Mouse (Mus musculus): ENCODE results near the gene Zfp872.
"Not testable (repeated sequence)": the region's sequence is repeated elsewhere in the genome, so short reads cannot be mapped to it uniquely, and the experiment has no call there.

The Zfp872 gene

GRCm38 (mm10) chr9:22188025-22188611, at the start of gene Zfp872:
Gene Zfp872 (plus strand): TSS chr9:22188090.
- peak; percentile 18 for DNase-seq (ENCODE audit: low read depth, low spot score)

DNA sequence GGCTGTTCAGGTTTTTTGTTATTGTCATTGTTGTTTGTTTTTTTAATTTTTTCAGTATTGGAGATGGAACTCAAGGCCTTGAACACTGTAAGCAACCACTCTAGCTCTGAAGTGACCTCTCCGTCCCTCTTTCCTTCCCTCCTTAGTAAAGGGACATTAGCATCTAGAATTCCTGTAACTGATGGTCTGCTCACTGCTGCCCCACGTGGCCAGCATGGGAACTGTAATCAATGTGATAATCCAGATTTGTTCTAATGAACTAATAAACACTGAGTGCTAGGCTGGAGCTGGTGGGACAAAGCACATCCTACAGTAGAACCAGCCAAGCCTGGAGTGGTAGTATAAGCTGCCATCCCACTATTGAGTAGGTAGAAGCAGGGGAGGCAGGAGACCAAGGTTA, 49.4 kb upstream of the Zfp872 start:
- DNase-seq (ENCODE audit: low read depth, low spot score) = no peak

DNA sequence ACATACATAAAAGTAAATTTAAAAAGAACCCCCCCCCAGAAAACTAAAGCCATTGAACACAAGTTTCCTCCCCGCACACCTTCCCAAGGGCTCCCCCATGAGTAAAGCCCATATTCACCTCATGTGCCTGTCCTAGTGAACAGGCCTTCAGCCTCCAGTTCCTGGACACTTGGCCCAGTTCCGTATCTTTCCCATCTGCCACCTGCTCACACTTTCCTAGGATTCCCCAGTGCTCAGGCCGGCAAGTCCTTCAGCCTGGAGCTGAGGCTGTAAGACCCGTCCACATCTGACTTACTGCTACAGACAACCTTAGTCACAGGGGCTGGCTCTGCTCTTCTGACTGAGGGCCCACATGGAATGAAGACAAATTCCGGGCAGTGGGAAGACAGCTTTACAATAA, 48.1 kb upstream of the Zfp872 start:
- DNase-seq (ENCODE audit: low read depth, low spot score) = no peak

DNA sequence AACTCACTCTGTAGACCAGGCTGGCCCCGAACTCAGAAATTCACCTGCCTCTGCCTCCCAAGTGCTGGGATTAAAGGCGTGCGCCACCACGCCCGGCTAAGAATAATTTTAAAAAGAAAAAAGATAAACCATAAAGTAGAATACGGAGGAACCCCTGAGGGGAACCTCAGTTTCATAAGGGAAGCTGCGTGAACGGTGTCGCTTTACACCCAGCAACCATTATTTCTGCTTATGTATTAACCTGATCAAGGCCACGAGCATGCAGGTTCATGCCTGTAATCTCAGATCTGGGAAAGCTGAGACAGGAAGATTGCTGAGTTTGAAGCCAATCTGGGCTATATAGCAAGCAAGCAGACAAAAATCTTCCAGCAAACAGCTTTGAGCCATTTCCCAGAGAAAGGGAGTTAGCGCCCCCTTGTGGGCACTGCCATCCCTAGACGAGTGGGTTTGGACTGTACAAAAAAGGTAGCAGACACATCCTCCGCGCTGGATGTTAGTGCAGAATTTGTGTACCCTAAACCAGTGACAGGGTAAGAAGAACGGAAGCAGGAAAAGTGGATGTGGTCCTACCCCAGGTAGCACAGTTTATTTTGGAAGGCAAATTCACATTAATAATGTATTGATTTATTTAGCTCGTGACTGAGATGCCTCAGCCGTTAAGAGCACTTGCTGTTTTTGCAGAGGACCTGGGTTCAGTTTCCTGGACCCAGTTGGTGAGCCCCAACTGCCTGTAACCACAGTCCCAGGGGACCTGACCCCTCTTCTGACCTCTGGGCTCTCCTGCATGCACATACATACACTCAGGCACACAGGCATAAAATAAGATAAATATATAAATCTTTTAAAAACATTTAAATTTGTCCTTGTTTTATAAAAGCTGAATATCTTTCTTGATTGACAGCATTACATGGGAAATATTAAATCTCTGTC, 44.5 kb upstream of the Zfp872 start:
- DNase-seq (ENCODE audit: low read depth, low spot score) = peak; percentile 51

DNA sequence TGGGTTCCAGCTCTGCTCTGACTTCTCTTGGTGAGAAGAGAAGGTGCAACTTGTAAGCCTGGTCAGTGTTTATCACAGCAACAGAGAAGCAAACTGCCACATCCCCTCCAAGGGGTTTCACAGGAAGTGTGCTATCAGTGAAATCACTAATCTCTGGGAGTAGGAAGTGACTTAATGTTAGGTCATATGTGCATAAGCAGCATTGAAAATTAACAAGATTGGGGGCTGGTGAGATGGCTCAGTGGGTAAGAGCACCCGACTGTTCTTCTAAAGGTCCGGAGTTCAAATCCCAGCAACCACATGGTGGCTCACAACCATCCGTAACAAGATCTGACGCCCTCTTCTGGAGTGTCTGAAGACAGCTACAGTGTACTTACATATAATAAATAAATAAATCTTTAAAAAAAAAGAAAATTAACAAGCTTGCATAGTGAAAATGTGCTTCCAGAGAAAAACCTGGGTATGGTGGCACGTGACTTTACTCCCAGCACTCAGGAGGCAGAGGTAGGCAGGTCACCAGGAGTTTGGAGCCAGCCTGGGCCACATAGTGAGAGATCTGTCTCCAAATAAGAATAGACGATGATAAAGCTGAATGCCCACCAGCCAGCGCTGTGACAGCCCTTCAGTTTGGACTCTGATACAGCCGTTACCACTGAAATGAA, 43.5 kb upstream of the Zfp872 start:
- DNase-seq (ENCODE audit: low read depth, low spot score) = no peak

DNA sequence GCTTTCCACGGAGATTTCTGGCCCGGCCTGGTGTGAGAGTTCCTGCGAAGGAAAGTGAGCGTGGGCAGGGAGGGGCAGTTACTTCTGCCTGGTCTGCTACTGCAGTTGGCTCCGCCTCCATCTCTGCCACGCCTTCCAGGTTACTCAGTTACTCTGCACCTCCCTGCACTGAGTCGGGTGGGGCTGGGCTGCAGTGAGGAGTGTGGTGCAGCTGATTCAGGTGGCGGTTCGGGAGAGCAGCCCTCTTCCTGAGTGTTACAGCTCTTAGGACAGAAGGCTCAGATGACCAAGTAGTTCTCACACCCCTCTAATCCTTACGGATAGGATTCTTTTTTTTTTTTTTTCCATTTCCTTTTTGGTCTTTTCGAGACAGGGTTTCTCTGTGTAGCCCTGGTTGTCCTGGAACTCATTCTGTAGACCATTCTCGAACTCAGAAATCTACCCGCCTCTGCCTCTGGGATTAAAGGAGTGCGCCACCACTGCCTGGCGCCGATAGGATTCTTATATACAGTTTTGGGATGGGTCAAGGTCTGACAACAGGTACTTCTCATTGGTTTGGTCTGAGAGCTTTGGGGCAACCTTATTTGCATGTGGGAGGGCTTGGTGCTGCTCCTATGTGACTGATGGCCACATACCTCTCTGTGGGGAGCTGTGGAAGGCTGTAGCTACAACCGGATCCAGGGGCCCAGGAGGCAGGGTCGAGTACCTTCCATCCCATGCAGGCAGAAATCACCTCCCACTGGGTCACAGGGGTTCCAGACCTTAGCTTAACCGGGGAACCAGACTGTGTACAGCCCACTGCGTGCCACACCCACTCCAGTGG, 38.3 kb upstream of the Zfp872 start:
- no peak for DNase-seq (ENCODE audit: low read depth, low spot score)

DNA sequence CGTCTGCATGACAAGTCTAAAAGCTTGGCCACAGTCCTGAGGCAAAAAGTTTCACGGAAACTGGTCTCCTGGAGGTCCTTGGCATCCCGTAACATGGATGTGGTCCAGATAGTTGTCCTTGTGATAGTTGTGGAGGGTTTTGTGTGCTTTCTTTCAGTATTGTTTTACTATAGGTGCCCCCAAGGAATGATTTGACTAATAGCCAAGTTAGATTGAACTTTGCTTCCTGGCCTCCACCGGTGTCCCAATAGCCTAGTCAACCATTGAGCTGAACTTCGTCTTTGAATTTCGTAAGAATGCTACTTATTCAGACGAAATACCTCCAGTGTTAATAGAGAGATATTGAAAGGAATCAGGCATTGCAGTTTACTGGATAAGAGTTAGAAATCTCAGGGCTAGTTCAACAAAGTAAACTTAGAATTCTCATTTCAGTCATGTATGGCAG, 37.6 kb upstream of the Zfp872 start:
- DNase-seq (ENCODE audit: low read depth, low spot score) = not testable (repeated sequence)

GRCm38 (mm10) chr9:22150946-22151345, 36.9 kb upstream of the Zfp872 start:
- DNase-seq (ENCODE audit: low read depth, low spot score) = no peak

GRCm38 (mm10) chr9:22153810-22154209, 34.1 kb upstream of the Zfp872 start:
- no peak for DNase-seq (ENCODE audit: low read depth, low spot score)

GRCm38 (mm10) chr9:22155614-22156013, 32.3 kb upstream of the Zfp872 start:
- DNase-seq (ENCODE audit: low read depth, low spot score) = peak; percentile 58

DNA sequence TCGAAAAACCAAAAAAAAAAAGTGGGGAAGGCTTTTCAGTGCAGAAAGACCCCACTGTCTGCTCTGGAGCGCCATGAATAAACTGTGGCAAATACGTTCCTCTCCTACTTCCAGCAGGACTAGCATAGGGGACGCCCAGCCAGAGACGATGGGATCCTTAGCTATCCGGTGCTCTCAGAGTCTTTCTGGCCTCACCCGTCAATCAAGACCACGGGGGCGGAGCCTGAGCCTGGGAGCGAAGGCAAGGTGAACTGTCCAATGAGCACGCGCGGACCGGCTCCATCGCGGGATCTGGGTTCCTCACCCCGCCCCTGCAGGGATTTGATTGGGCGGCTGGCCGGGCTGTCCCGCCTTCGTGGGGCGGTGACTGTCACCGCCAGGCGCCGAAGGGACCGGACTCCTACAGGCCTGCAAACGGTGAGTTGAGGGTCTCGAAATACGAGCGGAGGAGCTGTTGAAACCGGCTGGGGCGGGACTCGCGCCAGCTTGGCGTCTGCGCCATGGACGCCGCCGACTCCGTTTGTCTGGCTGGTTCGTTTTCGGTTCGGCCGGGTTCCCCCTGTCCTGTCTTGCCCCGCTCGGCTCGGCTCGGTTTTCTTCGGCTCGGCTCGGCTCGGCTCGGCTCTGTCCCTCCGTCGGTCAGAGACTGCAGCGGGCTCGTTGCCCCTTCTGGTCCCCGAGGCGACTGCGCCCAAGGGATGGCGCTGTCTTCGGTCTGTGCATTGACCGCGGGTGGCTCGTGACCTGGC, 31.2 kb upstream of the Zfp872 start, which contains the start of gene Pigyl:
Pigyl (plus strand) TSS at position 350 of the 749 bp plus-strand sequence.
- DNase-seq (ENCODE audit: low read depth, low spot score) = peak; percentile 95

DNA sequence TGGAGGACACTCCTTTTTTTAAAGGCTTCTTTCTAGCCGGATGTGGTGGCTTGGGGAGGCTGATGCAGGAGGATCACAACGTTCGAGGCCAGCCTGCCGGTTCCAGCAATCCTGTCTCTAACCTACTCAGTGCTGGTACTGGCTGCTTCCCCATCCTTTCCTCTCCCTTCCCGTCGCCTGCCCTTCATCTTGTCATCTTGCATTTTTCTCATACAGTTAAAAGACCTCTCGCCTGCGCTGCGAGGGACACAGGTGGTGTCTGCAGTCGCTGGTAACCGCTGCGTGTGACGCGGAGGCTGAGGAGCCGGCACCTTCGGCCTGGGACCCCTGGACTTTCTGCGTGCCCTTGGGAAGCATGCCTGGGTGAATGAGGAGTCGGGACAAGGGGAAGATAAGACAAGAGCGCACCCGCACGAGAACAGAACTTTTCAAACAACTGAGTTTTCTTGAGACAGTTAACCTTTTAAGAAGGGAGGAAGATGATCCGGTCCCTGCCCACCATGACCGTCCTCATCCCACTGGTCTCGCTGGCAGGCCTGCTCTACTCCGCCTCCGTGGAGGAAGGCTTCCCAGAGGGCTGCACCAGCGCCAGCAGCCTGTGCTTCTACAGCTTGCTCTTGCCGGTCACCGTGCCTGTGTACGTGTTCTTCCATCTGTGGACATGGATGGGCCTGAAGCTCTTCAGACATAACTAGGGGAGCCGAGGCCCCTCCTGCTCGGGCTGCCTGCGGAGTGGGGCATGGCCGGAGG, 30.2 kb upstream of the Zfp872 start:
- DNase-seq (ENCODE audit: low read depth, low spot score) = no peak

DNA sequence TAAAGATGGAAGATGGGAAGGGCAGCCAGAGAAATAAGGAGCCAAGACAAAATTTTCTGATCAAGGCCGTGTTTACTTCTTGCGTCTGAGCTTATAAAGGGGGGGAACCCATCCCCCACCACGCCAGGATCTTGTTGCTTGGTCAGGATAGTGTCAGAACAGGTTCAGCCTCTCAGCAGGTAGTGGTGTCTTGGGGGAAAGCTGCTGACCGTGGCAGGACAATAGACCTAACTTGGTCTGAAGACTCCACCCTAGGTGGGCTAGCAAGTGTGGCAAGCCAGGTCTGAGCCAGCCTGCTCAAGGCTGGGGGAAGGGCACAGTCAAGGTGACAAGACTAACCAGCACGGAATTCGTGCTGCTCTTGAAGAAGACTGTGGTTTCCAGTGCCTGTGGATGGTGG, 26.6 kb upstream of the Zfp872 start:
- no peak for DNase-seq (ENCODE audit: low read depth, low spot score)

DNA sequence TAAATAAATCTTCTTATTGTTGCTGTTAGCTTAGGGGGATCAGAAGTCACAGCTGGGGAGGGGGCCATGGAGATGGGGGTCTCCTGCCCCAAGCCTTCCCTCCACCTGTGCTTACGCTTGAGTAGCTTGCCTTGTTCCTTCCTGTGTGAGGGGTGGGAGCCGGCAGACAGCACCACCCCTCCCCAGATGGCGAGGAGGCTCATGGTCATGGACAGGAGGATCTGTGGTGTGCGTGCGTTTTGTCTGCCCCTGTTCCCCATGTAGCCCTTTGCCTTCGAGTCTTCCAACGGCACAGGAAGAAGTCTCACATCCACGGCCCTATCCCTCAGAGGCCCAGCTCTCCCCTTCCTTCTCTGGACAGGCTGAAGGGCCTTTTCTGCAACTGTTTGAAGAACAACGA, 25.6 kb upstream of the Zfp872 start:
- no peak for DNase-seq (ENCODE audit: low read depth, low spot score)

DNA sequence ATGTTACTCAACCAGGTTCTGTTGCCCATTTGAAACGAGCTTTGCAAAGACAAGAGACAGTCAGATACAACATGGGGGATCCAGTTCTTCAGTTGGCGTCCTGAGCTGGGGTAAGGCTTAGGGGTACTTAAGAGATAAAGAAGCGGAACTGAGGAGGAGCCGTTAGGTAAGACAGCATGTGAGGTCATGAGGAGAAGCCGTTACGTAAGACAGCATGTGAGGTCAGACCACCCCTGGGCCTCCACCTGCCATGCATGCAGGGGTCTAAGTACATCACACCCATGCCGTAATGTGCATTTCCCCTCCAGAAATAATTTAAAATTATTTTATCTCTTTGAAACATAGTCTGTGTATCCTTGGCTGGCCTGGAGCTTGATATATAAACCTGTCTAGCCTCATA, 25.0 kb upstream of the Zfp872 start:
- DNase-seq (ENCODE audit: low read depth, low spot score) = no peak

DNA sequence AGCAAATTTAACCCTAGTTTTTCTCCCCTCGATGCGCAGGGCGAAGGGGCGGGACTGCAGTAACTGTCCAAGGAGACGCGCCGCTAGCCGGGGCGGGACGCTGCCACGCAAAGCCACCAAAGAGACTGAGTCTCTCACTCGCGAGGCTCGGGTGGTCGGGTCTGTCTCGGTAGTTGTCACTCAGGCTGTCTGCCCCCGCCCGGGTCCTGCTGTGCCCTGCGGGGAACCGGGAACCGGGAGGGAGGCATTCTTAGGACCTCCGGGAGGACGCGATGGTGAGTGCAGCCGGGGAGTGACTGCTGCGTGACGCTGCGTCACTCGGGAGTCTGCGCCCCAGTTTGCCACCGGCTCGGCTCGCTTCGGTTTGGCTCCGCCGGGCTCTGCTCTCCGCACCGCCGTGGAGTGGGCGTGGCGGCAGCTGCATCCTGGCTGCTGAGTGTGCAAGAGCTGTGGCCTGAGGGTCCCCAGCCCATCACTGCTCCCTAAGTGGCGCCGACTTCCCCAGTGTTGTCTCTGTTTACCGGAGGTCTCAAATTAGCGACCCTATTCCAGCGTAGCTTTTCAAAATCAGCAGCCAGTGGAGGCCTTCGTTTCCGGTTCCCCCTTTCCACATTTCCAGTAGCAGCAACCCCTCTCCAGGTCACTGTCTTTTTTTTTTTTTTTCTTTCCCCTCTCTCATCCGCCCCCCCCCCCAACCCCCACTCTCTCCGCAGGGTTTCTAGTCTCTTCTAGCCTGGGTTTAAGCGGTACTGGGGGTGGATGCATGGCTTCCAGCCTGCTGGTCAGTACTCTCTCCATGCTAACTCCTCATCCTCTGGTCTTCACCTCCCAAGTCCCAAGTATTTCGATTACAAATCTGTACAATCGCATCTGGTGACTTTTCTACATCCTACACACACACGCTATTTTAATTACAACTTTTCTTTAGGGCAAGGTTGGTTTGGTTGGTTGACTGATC, 22.9 kb upstream of the Zfp872 start:
- DNase-seq (ENCODE audit: low read depth, low spot score) = peak; percentile 51

GRCm38 (mm10) chr9:22165964-22166363, 21.9 kb upstream of the Zfp872 start:
- no peak for DNase-seq (ENCODE audit: low read depth, low spot score)

DNA sequence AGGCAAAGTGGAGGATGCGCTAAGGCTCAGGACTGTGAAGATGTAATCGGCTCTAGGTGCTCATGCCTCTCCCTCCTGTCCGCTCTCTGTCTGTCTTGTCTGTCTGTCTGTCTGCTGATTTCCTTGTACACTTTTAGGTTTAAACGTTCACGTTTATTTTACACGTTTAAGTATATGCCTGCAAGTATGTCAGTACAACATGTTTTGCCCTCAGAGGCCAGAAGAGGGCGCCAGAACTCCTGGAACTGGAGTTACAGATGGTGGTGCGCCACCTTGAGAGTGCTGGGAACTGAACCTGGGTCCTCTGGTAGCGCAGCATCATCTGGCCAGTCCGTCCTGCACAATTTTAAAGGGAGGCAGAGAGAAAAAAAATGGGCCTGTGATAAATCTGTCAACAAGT, 21.2 kb upstream of the Zfp872 start:
- DNase-seq (ENCODE audit: low read depth, low spot score) = no peak

GRCm38 (mm10) chr9:22167751-22168150, 20.1 kb upstream of the Zfp872 start:
- DNase-seq (ENCODE audit: low read depth, low spot score) = no peak

Data from telencephalon, adult 2 months (tissue).